Comparison of ENCODE assay signal across 9 mouse cellular contexts in genomic region chr13:37969337-37969736, GRCm38 (mm10). TPM values are rescaled to one million over a fixed set of nuclear protein-coding genes. Genes with fewer than 3 reads are reported as not detected.
DNase-seq lines count a peak whose midpoint lies in the region; ATAC-seq and TF ChIP-seq lines count a peak whose summit lies in the region.
"Had no signal": no experiment of that assay in that cellular context is flagged by ENCODE, and none has a peak within 500 bp of the region (broad histone marks: within the 10 kb centered on the region; RNA-seq: fewer than 3 reads in every experiment).

No protein-coding gene starts in this region.

- no peak overlapping the region for H3K4me2 ChIP-seq in midbrain, embryonic 13.5 days (replicated peaks)
- H3K4me2 ChIP-seq in kidney, embryonic 15.5 days: peak overlapping the region; percentile 22
- H3K4me2 ChIP-seq in limb, embryonic 14.5 days (replicated peaks; ENCODE audit: low read depth, low read length, severe bottlenecking): no peak overlapping the region
- H3K4me2 ChIP-seq: embryonic facial prominence, embryonic 12.5 days had no signal

- H3K4me3 ChIP-seq in midbrain, embryonic 10.5 days: no peak overlapping the region
- H3K4me3 ChIP-seq in midbrain, embryonic 13.5 days (replicated peaks): no peak overlapping the region
- H3K4me3 ChIP-seq in kidney, embryonic 15.5 days (replicated peaks): no peak overlapping the region
- no peak overlapping the region for H3K4me3 ChIP-seq in limb, embryonic 14.5 days (replicated peaks; ENCODE audit: low read length)
- H3K4me3 ChIP-seq: embryonic facial prominence, embryonic 12.5 days had no signal

- no peak for TF ChIP-seq POLR2A in limb, embryonic 14.5 days (IDR thresholded peaks at IDR 0.05; ENCODE audit: borderline replicate concordance, extremely low read depth, insufficient read depth, insufficient read length)

- no peaks in the 10 kb centered on the region for H3K9me3 ChIP-seq in midbrain, embryonic 10.5 days (replicated peaks)
- no peaks in the 10 kb centered on the region for H3K9me3 ChIP-seq in midbrain, embryonic 13.5 days
- no peaks in the 10 kb centered on the region for H3K9me3 ChIP-seq in kidney, embryonic 15.5 days (replicated peaks)
- H3K9me3 ChIP-seq in limb, embryonic 14.5 days (ENCODE audit: control insufficient read depth, low read length): no peaks in the 10 kb centered on the region
- H3K9me3 ChIP-seq: embryonic facial prominence, embryonic 12.5 days had no signal

- no peak for ATAC-seq in midbrain, embryonic 13.5 days
- ATAC-seq in kidney, embryonic 15.5 days (replicated peaks; ENCODE audit: low FRiP score): no peak
- ATAC-seq in limb, embryonic 14.5 days (ENCODE audit: low FRiP score, low read depth): 0 out of 2 replicates have a peak, but pooled peaks have one; percentile 5

- WGBS in midbrain, embryonic 10.5 days: 14% methylated on average over 14 of the region's 14 CpGs
- 11% methylated on average over 14 of the region's 14 CpGs for WGBS in midbrain, embryonic 13.5 days
- WGBS in kidney, embryonic 15.5 days: 5% methylated on average over 14 of the region's 14 CpGs
- WGBS in limb, embryonic 14.5 days: 10% methylated on average over 14 of the region's 14 CpGs

- peaks cover 37% of the 10 kb centered on the region for H3K4me1 ChIP-seq in midbrain, embryonic 10.5 days
- peaks cover 24% of the 10 kb centered on the region for H3K4me1 ChIP-seq in midbrain, embryonic 13.5 days (replicated peaks)
- peaks cover 55% of the 10 kb centered on the region for H3K4me1 ChIP-seq in kidney, embryonic 15.5 days
- peaks cover 19% of the 10 kb centered on the region for H3K4me1 ChIP-seq in limb, embryonic 14.5 days (ENCODE audit: control insufficient read depth, insufficient read depth, low read length)

- no peak overlapping the region for H3K9ac ChIP-seq in midbrain, embryonic 13.5 days (replicated peaks)
- H3K9ac ChIP-seq in kidney, embryonic 15.5 days: no peak overlapping the region
- no peak overlapping the region for H3K9ac ChIP-seq in limb, embryonic 14.5 days (ENCODE audit: low read depth, low read length, severe bottlenecking)
- H3K9ac ChIP-seq: embryonic facial prominence, embryonic 12.5 days had no signal

- H3K27ac ChIP-seq in midbrain, embryonic 10.5 days (replicated peaks): no peak overlapping the region
- H3K27ac ChIP-seq in midbrain, embryonic 13.5 days: no peak overlapping the region
- no peak overlapping the region for H3K27ac ChIP-seq in kidney, embryonic 15.5 days
- no peak overlapping the region for H3K27ac ChIP-seq in limb, embryonic 14.5 days (replicated peaks; ENCODE audit: low read depth, low read length)
- H3K27ac ChIP-seq: embryonic facial prominence, embryonic 12.5 days had no signal

- peaks cover 10% of the 10 kb centered on the region for H3K27me3 ChIP-seq in midbrain, embryonic 10.5 days (ENCODE audit: low read depth, poor library complexity, severe bottlenecking)
- peaks cover 6% of the 10 kb centered on the region; the same call in 1 of the 2 replicates for H3K27me3 ChIP-seq in midbrain, embryonic 13.5 days
- H3K27me3 ChIP-seq in kidney, embryonic 15.5 days: no peaks in the 10 kb centered on the region
- H3K27me3 ChIP-seq in limb, embryonic 14.5 days (ENCODE audit: control insufficient read depth, insufficient read depth, low read length): no peaks in the 10 kb centered on the region
- no peaks in the 10 kb centered on the region for H3K27me3 ChIP-seq in splenic B cell, adult 2 months (ENCODE audit: control insufficient read depth, insufficient read depth, low read length, poor library complexity, severe bottlenecking)
- H3K27me3 ChIP-seq: embryonic facial prominence, embryonic 12.5 days had no signal

- peaks cover 5% of the 10 kb centered on the region; the same call in 1 of the 2 replicates for H3K36me3 ChIP-seq in midbrain, embryonic 10.5 days
- H3K36me3 ChIP-seq in midbrain, embryonic 13.5 days: no peaks in the 10 kb centered on the region
- no peaks in the 10 kb centered on the region for H3K36me3 ChIP-seq in kidney, embryonic 15.5 days
- H3K36me3 ChIP-seq in limb, embryonic 14.5 days (ENCODE audit: control insufficient read depth, insufficient read depth, low read length): peaks cover 4% of the 10 kb centered on the region; the same call in 1 of the 2 replicates
- H3K36me3 ChIP-seq in splenic B cell, adult 2 months (ENCODE audit: control insufficient read depth, insufficient read depth, low read length, poor library complexity, severe bottlenecking): no peaks in the 10 kb centered on the region
- H3K36me3 ChIP-seq: embryonic facial prominence, embryonic 12.5 days had no signal

- peak; percentile 80 for DNase-seq in midbrain, embryonic 10.5 days (ENCODE audit: low spot score)
- peak; percentile 94 to 95 for DNase-seq in cerebellum, postnatal 10 days
- peak; percentile 86 for DNase-seq in gastrocnemius, adult 18-20 months (ENCODE audit: low spot score)
- peak; percentile 81 for DNase-seq in limb, embryonic 14.5 days (ENCODE audit: low spot score)
- DNase-seq in neural tube, embryonic 10.5 days (ENCODE audit: extremely low spot score, low spot score): peak; percentile 93
- DNase-seq in splenic B cell, adult 2 months (ENCODE audit: low read depth, low spot score): peak; percentile 86

RNA-seq across cellular contexts. Expression of gene Ssr1, which starts 24.7 kb away (rescaled TPM):
- polyA plus RNA-seq in midbrain, embryonic 10.5 days (2016; fragmentation: Nextera tagmentation; extraction: Ambion mirVana): 116 and 119 TPM in 2 replicates
- polyA plus RNA-seq in midbrain, embryonic 13.5 days (2015; fragmentation: Nextera tagmentation; extraction: Ambion mirVana): 60.4 and 80.5 TPM in 2 replicates
- 10 to 100 TPM; 66.5 to 68.8 TPM for total RNA-seq in gastrocnemius, adult 18-20 months (2021)
- polyA plus RNA-seq in kidney, embryonic 15.5 days (2015; fragmentation: Nextera tagmentation; extraction: Ambion mirVana): 129 and 142 TPM in 2 replicates
- 32.6 and 36.2 TPM in 2 replicates for polyA plus RNA-seq in limb, embryonic 14.5 days (2012; rRNA removed)
- 130 and 137 TPM in 2 replicates for polyA plus RNA-seq in limb, embryonic 14.5 days (2014; fragmentation: Nextera tagmentation; extraction: Ambion mirVana)
